Mouse (Mus musculus) megakaryocyte, embryonic 14.5 days (primary cell): ENCODE measurements around the gene Vmn2r83.

Source experiments
- FLI1 ChIP-seq: IDR thresholded peaks from 2 replicates; pipeline ENCODE4 v1.6.1; 2012; ENCODE audit warnings: low read length, inconsistent platforms, mixed read lengths
- GATA1 ChIP-seq: IDR thresholded peaks from 3 replicates; pipeline ENCODE4 v1.6.1; 2012; ENCODE audit warnings: mixed read lengths, low read length, inconsistent platforms, borderline replicate concordance

DNA sequence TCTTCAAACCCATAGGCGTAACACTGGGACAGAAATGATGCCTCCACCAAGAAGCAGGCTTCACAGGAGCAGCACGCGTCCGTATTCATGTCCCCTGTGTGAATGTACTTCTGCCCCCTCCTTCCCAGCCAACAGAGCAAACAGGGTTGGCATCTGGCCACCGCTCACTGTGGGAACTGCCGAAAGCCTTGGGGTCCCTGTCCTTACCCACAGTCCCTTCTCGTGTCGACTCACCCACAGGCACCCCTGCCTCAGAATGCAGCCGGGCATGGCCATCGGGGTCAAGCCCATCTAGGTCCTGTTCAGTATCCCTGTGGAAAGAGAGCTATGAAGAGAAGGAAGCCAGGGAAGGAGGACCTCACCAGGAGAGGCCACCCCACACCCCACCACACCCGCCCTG, 73.6 kb downstream of the Vmn2r83 start:
- TF ChIP-seq GATA1 (no peak), FLI1 (no peak)
